Mouse (Mus musculus): ENCODE measurements around the gene Hltf. TPM values are rescaled to one million over a fixed set of nuclear protein-coding genes. Genes with fewer than 3 reads are reported as not detected.
"Not testable (repeated sequence)": the region's sequence is repeated elsewhere in the genome, so short reads cannot be mapped to it uniquely, and the experiment has no call there.

The Hltf gene
- polyA plus RNA-seq, 1 experiment = 2.0 TPM

- TF ChIP-seq GATA1 (IDR thresholded peaks at IDR 0.05; ENCODE audit: borderline replicate concordance, low read length) = no peak
- no peak for TF ChIP-seq FLI1 (IDR thresholded peaks at IDR 0.05; ENCODE audit: low read length)
- peaks cover 36% of the 10 kb centered on the region for H3K4me1 ChIP-seq
- H3K9me3 ChIP-seq = no peaks in the 10 kb centered on the region
- H3K27me3 ChIP-seq (replicated peaks) = no peaks in the 10 kb centered on the region
- no peak overlapping the region for H3K4me3 ChIP-seq (replicated peaks)
- H3K36me3 ChIP-seq (replicated peaks; ENCODE audit: low read length) = peaks cover 46% of the 10 kb centered on the region
These were observed 26.8 kb upstream of the Hltf start for GRCm38 (mm10) chr3:20030807-20031206.

- Histone ChIP-seq H3K4me3 (replicated peaks) (peak overlapping the region; percentile 98), H3K9me3 (peaks cover 6% of the 10 kb centered on the region; the same call in 1 of the 2 replicates), H3K4me1 (peaks cover 26% of the 10 kb centered on the region), H3K36me3 (replicated peaks; ENCODE audit: low read length) (peaks cover 17% of the 10 kb centered on the region), H3K27me3 (replicated peaks) (no peaks in the 10 kb centered on the region)
- TF ChIP-seq FLI1 (IDR thresholded peaks at IDR 0.05; ENCODE audit: low read length) (no peak), GATA1 (IDR thresholded peaks at IDR 0.05; ENCODE audit: borderline replicate concordance, low read length) (no peak)
These were observed 23.6 kb upstream of the Hltf start for GRCm38 (mm10) chr3:20033761-20034718.

GRCm38 (mm10) chr3:20034719-20035404 is 22.7 kb upstream of the Hltf start, which contains the start of gene Hps3:
Gene Hps3 (minus strand): TSS chr3:20035315.
- H3K9me3 ChIP-seq = peaks cover 6% of the 10 kb centered on the region; the same call in 1 of the 2 replicates
- no peaks in the 10 kb centered on the region for H3K27me3 ChIP-seq (replicated peaks)
- TF ChIP-seq FLI1 (IDR thresholded peaks at IDR 0.05; ENCODE audit: low read length) (no peak), GATA1 (IDR thresholded peaks at IDR 0.05; ENCODE audit: borderline replicate concordance, low read length) (no peak)
- H3K36me3 ChIP-seq (replicated peaks; ENCODE audit: low read length) = peaks cover 9% of the 10 kb centered on the region
- H3K4me3 ChIP-seq (replicated peaks) = peak within 1 kb of the TSS; percentile 98
- peaks cover 22% of the 10 kb centered on the region for H3K4me1 ChIP-seq

- H3K27me3 ChIP-seq (replicated peaks) = no peaks in the 10 kb centered on the region
- no peak overlapping the region for H3K4me3 ChIP-seq (replicated peaks)
- TF ChIP-seq FLI1 (IDR thresholded peaks at IDR 0.05; ENCODE audit: low read length) = no peak
- TF ChIP-seq GATA1 (IDR thresholded peaks at IDR 0.05; ENCODE audit: borderline replicate concordance, low read length) = no peak
- H3K4me1 ChIP-seq = peaks cover 22% of the 10 kb centered on the region
- H3K36me3 ChIP-seq (replicated peaks; ENCODE audit: low read length) = no peaks in the 10 kb centered on the region
- H3K9me3 ChIP-seq = peaks cover 6% of the 10 kb centered on the region; the same call in 1 of the 2 replicates
These were observed 21.5 kb upstream of the Hltf start for GRCm38 (mm10) chr3:20036069-20036468.

- H3K4me1 ChIP-seq; H3K4me3 ChIP-seq (replicated peaks); H3K27me3 ChIP-seq (replicated peaks); H3K36me3 ChIP-seq (replicated peaks; ENCODE audit: low read length); H3K9me3 ChIP-seq: not testable (repeated sequence)
These were observed 16.1 kb upstream of the Hltf start for GRCm38 (mm10) chr3:20041461-20041860.

- not testable (repeated sequence) for H3K4me3 ChIP-seq (replicated peaks); H3K27me3 ChIP-seq (replicated peaks); H3K4me1 ChIP-seq; H3K36me3 ChIP-seq (replicated peaks; ENCODE audit: low read length)
- H3K9me3 ChIP-seq = peaks cover 12% of the 10 kb centered on the region
These were observed 12.9 kb upstream of the Hltf start for GRCm38 (mm10) chr3:20044736-20045135.

- no peaks in the 10 kb centered on the region for H3K9me3 ChIP-seq
- H3K4me3 ChIP-seq (replicated peaks) = peak overlapping the region; percentile 95
- no peak for TF ChIP-seq FLI1 (IDR thresholded peaks at IDR 0.05; ENCODE audit: low read length)
- no peak for TF ChIP-seq GATA1 (IDR thresholded peaks at IDR 0.05; ENCODE audit: borderline replicate concordance, low read length)
- peaks cover 16% of the 10 kb centered on the region for H3K36me3 ChIP-seq (replicated peaks; ENCODE audit: low read length)
- no peaks in the 10 kb centered on the region for H3K27me3 ChIP-seq (replicated peaks)
- H3K4me1 ChIP-seq = peaks cover 17% of the 10 kb centered on the region; the same call in 1 of the 2 replicates
These were observed 558 bp downstream of the Hltf start for GRCm38 (mm10) chr3:20058197-20058541.

GRCm38 (mm10) chr3:20076145-20077053 is 18.8 kb downstream of the Hltf start:
- Histone ChIP-seq H3K9me3 (no peaks in the 10 kb centered on the region), H3K4me1 (peaks cover 5% of the 10 kb centered on the region), H3K36me3 (replicated peaks; ENCODE audit: low read length) (peaks cover 54% of the 10 kb centered on the region), H3K27me3 (replicated peaks) (no peaks in the 10 kb centered on the region), H3K4me3 (replicated peaks) (peak overlapping the region; percentile 76)
- no peak for TF ChIP-seq FLI1 (IDR thresholded peaks at IDR 0.05; ENCODE audit: low read length)
- TF ChIP-seq GATA1 (IDR thresholded peaks at IDR 0.05; ENCODE audit: borderline replicate concordance, low read length) = no peak

- H3K27me3 ChIP-seq (replicated peaks) = no peaks in the 10 kb centered on the region
- no peaks in the 10 kb centered on the region; the same call in 1 of the 2 replicates for H3K4me1 ChIP-seq
- TF ChIP-seq GATA1 (IDR thresholded peaks at IDR 0.05; ENCODE audit: borderline replicate concordance, low read length) = no peak
- TF ChIP-seq FLI1 (IDR thresholded peaks at IDR 0.05; ENCODE audit: low read length) = no peak
- no peaks in the 10 kb centered on the region for H3K9me3 ChIP-seq
- H3K36me3 ChIP-seq (replicated peaks; ENCODE audit: low read length) = peaks cover 80% of the 10 kb centered on the region
- no peak overlapping the region for H3K4me3 ChIP-seq (replicated peaks)
These were observed 24.6 kb downstream of the Hltf start for GRCm38 (mm10) chr3:20082161-20082560.

Measured in megakaryocyte, embryonic 14.5 days (primary cell).